Mouse (Mus musculus) lung, adult 10 weeks (tissue): ENCODE data around the gene Ascc3. TPM values are rescaled to one million over a fixed set of nuclear protein-coding genes. Genes with fewer than 3 reads are reported as not detected.

Source experiments
- polyA plus RNA-seq: library from polyadenylated mRNA; stranded (reverse); fragments of 350-450 nt; fragmentation: Illumina TruSeq; extraction: RNeasy Lipid Tissue Mini Kit (QIAGEN cat#74804); gene quantifications from one replicate; pipeline ENCODE4 v1.2.3, GENCODE M21; 2014; ENCODE audit warnings: low read depth, low replicate concordance; ENCODE audit not compliant: insufficient read depth

The Ascc3 gene
- polyA plus RNA-seq, result 6.5 TPM

GRCm38 (mm10) chr10:50592355-50593293 lies at the start of gene Ascc3:
Gene Ascc3 (plus strand): TSS chr10:50592669.

DNA sequence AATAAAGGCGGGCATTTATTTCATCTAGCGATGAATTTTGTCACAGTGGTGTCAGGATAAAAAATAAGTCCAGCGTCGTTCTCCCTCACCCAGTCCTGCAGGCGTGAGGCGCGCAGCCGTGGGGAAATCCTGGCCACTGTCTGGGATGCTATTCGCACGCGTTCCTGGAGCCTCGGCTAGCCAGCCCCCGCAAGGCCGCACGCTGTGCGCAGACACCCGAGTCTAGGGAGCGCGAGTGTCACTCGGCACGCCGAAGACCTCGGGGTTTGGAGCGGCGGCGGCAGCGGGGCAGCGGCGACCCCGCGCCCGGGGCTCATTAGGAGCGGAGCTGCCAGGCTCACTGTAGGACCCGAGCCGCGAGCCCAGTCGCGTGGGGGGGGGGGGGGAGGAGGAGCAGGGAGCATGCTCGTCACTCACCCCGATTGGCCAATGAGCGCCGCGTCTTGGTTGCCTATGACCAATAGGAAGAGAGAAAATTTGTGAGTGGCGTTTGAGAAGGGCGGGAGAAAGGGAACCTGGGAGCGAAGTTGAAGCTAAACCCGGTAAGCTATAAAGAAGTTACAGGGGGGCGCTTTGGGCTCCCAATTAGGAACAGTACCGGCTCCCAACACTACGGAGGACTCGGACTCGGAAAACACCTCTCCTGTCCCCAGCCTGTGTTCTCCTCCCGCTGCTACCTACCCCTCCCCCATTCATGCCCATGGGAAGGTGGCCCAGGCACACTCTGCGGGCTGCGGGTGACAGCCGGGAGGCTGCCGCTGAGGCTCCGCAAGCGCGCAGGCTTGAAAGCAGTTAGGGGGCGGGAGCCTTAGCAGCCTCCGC lies 301.9 kb downstream of the Ascc3 start, which contains the start of gene Sim1:
Gene Sim1 (plus strand): TSS at position 585 of the 822 bp plus-strand sequence.

